Mouse (Mus musculus): ENCODE measurements around the gene Scaf1. TPM values are rescaled to one million over a fixed set of nuclear protein-coding genes. Genes with fewer than 3 reads are reported as not detected.

Gene Scaf1
- total RNA-seq, 2 experiments from 2014 or later = 114 TPM

GRCm38 (mm10) chr7:44986192-44986878, 29.8 kb downstream of the Scaf1 start, which contains the start of gene Prmt1:
TSS of gene Prmt1 (minus strand) at chr7:44986568.
- DNase-seq (ENCODE audit: low spot score in 2 of 2) = peak; percentile 77 to 92

- peak; percentile 35 to 53 for DNase-seq (ENCODE audit: low spot score in 2 of 2)
Observed at GRCm38 (mm10) chr7:44985595-44986191, 30.5 kb downstream of the Scaf1 start.

GRCm38 (mm10) chr7:44984833-44985164, 31.4 kb downstream of the Scaf1 start:
- no peak for DNase-seq (ENCODE audit: low spot score in 2 of 2)

GRCm38 (mm10) chr7:44983944-44984832, 32.0 kb downstream of the Scaf1 start:
- no peak for DNase-seq (ENCODE audit: low spot score in 2 of 2)

- peak; percentile 75 to 80 for DNase-seq (ENCODE audit: low spot score in 2 of 2)
Observed at GRCm38 (mm10) chr7:44983085-44983484, 33.1 kb downstream of the Scaf1 start.

- DNase-seq (ENCODE audit: low spot score in 2 of 2) = no peak
Observed at GRCm38 (mm10) chr7:44981539-44981938, 34.6 kb downstream of the Scaf1 start.

GRCm38 (mm10) chr7:44978300-44978699, 37.9 kb downstream of the Scaf1 start:
- DNase-seq (ENCODE audit: low spot score in 2 of 2) = no peak

GRCm38 (mm10) chr7:44975117-44975419, 41.1 kb downstream of the Scaf1 start:
- DNase-seq (ENCODE audit: low spot score in 2 of 2) = no peak

- peak; percentile 47 to 59 for DNase-seq (ENCODE audit: low spot score in 2 of 2)
Observed at GRCm38 (mm10) chr7:44974383-44975116, 41.6 kb downstream of the Scaf1 start, which contains the start of gene Cpt1c. TSS of gene Cpt1c (minus strand) at chr7:44974851.

GRCm38 (mm10) chr7:44973415-44974130, 42.6 kb downstream of the Scaf1 start:
- no peak for DNase-seq (ENCODE audit: low spot score in 2 of 2)

- no peak for DNase-seq (ENCODE audit: low spot score in 2 of 2)
Observed at GRCm38 (mm10) chr7:44971142-44971541, 45.0 kb downstream of the Scaf1 start.

- DNase-seq (ENCODE audit: low spot score in 2 of 2) = peak; percentile 64 to 77
Observed at GRCm38 (mm10) chr7:44970231-44970691, 45.9 kb downstream of the Scaf1 start.

GRCm38 (mm10) chr7:44966638-44967037, 49.5 kb downstream of the Scaf1 start:
- DNase-seq (ENCODE audit: low spot score in 2 of 2) = no peak

GRCm38 (mm10) chr7:44965975-44966374, 50.2 kb downstream of the Scaf1 start:
- DNase-seq (ENCODE audit: low spot score in 2 of 2) = no peak

- no peak for DNase-seq (ENCODE audit: low spot score in 2 of 2)
Observed at GRCm38 (mm10) chr7:44964990-44965389, 51.2 kb downstream of the Scaf1 start.

GRCm38 (mm10) chr7:44962831-44963230, 53.3 kb downstream of the Scaf1 start:
- no peak for DNase-seq (ENCODE audit: low spot score in 2 of 2)

GRCm38 (mm10) chr7:44962337-44962736, 53.8 kb downstream of the Scaf1 start:
- no peak for DNase-seq (ENCODE audit: low spot score in 2 of 2)

- no peak for DNase-seq (ENCODE audit: low spot score in 2 of 2)
Observed at GRCm38 (mm10) chr7:44960512-44960910, 55.7 kb downstream of the Scaf1 start.

- no peak for DNase-seq (ENCODE audit: low spot score in 2 of 2)
Observed at GRCm38 (mm10) chr7:44959874-44960511, 56.2 kb downstream of the Scaf1 start.

GRCm38 (mm10) chr7:44959281-44959680, 56.9 kb downstream of the Scaf1 start:
- no peak for DNase-seq (ENCODE audit: low spot score in 2 of 2)

Data from adrenal gland, postnatal 4 days (tissue).